Mouse (Mus musculus) adrenal gland, postnatal 10 days (tissue): Measurements from ENCODE around the gene Magi2. TPM values are rescaled to one million over a fixed set of nuclear protein-coding genes. Genes with fewer than 3 reads are reported as not detected.

Experiments
- DNase-seq: peaks from one replicate; pipeline ENCODE4 v3.0.0; 2021; ENCODE audit warnings: mixed read lengths
- total RNA-seq, 2 experiments: library from RNA; stranded (reverse); gene quantifications; 2 replicates each; pipeline ENCODE4 v1.2.3; 2021

The Magi2 gene
- total RNA-seq, 2 experiments from 2014 or later = 4.7 to 6.1 TPM

DNA sequence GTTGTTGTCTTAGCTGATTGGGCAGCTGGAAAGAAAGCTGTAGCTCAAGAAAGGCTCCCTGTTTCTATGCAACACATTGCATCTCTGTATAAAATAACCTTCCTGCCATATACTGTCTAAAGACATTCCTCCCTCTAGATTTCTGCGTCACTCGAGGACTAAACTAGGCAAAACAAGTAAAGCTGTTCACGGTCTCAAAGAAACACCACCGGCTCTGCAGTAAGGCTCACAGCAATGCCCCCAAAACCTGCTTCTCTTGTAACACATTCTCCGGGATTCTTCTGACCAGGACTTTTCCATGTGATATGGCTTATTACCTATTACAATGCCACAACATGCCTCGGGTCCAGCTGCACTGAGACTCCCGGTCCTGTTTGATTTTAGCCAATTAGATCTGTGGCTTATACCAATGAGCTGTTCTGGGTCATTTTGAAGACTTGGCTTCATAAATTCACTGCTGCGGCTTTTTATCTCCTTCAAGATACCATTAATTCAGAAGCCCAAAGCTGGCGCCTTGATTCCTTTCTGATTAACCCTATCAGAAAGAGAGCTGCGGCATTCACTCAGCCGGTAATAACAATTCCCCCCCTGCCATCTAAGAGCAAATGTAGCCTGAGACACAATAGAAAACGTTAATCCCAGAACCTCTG, 520.2 kb downstream of the Magi2 start:
- no peak for DNase-seq

DNA sequence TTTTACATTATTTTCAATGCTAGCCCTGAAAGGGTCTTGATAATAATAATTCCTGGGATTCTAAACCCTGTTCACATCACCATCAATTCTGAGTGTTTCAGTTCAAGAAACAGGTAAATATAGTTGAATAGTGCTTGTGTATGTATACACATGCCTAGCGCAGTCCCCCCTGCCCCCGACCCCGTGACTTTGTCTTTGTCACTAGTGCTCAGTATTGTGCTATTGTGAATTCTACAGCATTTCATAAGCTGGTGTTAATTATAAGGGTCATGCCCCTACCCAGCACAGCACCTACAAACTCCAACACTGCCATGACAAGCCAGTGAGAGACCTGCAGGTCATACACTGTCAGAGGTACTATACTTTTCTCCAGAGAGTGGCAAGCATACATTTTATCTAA, 520.8 kb downstream of the Magi2 start:
- DNase-seq = no peak

DNA sequence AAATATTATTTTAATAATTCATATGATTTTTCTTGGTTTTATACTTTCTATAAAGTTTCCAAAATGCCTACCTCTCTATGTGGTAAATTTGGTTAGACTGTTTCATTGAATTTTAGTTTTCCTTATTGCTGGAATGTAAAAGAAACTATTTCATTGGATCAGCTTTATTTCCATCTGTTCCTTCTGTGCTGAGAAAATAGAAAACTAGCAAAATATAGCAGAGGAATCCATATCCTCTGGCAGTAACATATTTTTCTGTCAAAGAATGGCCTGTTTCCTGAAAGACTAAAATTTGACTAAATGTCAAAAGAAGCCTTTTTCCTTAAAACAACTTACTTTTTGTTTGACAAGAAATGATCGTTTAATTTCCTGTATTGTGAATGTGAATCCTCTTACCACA, 552.4 kb downstream of the Magi2 start:
- DNase-seq = no peak

DNA sequence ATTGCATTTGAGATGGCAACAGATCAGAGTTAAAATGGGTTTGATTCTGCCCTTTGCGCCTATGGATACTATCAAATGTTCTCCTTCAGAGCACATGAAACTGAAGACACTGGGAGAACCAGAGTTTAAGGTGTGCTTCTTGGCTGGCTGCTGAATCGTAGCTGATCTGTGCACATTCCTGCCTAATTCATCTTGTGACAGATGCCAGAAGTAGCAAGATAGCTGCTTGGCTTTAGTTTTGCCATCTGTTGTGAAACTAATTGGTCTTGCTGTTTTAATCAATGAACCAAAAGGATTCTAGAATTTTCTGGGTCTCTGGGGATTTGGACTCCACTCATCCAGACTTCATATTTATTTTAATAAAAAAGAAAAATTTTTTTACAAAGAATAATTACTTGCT, 553.2 kb downstream of the Magi2 start:
- no peak for DNase-seq

DNA sequence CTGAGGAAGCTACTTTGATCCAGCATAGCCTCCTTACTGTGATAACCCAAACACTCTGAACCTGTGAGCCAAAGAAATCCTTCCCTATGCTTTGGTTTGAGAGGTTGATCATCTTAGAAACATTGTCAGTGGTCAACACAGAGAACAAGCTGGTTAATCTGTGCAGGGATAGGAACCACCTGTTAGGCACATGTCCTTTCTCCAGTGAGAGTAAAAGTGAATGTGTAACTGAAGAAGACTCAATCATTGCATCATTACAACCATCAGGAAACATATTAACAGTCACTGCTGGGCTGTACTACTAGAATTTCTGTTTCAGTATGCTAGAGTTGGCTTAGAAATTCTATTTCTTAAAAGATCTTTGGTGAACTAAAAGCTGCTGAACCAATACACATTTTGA, 558.5 kb downstream of the Magi2 start:
- DNase-seq = no peak

DNA sequence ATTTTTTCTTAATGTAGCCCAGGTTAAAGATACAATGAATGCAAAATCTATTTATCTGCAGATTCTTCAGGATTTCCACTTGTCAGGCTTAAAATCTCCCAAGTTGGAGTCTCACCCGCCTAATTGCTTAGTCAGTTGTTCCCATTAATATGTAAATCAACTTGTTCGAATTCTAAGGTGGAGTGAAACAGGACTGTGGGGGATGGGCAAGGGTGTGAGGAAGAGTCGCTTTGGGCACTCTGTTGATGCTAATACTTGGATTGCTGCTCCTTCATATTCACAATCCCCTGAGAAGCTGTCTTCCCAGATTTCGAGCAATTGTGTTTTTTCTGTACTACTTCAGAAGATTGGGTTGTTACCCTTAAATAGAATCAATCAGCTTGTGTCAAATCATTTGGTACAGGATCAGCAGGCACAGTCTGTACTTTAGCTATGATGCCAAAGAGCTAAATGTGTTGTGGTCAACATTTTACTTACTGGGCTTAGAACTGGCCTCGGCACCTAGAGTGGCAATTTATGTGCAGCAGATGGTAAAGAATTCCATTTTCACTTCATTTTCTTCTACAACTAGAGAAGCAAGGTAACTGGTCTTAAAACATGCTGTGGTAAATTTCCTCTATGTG, 560.8 kb downstream of the Magi2 start:
- no peak for DNase-seq

DNA sequence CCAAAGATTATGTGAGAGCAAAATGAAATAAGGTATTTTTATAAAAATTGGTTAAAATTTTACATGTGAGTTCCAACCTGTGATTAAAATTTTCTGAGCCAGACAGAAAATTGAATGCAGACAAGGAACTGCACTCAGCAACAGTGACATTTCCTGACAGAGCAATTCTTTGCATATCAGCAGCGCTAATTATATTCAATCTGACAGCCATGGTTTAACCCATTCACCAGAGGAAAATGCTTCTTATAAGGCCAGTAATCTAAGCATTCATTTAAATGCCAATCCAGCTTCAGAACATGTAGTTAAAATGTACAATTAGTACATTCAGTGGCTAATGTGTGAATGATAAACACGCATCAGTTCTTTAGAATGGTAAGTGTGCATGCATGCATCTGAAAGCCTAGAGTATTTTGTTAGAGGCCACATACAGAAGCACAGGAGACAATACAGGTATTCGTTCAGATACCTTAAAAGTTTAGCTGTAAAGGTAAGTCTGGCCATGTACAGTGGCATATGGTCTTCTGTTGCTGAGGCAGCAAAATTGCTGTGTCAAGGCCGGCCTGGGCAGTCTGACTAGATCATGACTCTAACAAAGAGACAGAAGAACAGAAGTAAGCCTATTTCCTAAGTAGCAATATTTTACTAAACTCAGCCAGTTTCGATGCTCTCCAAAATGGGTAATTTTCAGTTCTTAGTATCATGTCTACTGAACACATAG, 576.4 kb downstream of the Magi2 start:
- no peak for DNase-seq

DNA sequence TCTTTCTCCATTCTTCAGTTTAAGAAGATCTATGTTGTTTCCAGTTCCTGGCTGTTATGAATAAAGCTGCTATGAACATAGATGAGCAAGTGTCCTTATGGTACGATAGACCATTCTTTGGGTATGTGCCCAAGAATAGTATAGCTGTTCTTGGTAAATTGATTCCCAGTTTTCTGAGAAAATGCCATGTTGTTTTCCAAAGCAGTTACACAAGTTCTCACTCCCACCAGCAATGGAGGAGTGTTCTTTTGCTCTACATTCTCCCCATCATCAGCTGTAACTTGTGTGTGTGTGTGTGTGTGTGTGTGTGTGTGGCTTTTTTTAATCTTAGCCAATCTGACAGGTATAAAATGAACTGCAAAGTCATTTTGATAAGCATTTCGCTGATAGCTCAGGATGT, 595.7 kb downstream of the Magi2 start:
- DNase-seq = no peak

DNA sequence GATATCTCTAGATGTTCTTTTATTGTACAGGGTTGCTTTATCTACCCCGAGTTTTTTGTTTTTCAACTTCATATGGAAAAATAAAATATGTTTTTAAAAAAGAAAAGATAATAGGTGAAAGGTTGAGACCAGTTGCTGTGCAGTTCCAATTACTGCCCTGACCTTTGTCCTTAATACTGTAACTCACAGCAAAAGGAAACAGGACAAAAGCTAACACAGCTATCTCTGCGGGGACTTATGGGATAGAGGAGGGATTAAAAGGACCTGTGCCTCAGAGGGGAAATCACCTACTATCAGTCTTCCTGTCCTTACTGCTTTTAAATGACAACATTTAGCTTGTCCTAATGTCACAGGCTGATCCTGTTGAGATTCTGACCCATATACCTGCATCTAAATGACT, 599.1 kb downstream of the Magi2 start:
- no peak for DNase-seq

DNA sequence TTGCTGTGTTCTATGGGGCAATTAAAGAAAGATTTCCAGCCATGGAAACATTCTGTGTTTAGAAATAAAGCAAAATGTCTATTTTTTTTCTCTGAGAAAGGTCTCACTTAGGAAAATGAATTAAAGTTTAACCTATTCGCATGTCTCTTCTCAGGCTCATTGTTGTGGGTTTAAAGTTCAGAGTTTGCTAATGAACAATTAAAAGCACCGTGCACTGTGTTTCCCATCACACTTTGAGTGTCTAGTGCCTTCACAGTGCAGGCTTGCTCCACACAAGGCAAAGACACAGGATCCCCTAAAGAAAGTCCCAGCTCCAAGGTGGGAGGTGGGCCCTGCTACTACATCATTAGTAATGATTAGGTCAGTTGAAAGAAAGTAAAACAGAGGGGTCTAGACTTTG, 602.5 kb downstream of the Magi2 start:
- no peak for DNase-seq

DNA sequence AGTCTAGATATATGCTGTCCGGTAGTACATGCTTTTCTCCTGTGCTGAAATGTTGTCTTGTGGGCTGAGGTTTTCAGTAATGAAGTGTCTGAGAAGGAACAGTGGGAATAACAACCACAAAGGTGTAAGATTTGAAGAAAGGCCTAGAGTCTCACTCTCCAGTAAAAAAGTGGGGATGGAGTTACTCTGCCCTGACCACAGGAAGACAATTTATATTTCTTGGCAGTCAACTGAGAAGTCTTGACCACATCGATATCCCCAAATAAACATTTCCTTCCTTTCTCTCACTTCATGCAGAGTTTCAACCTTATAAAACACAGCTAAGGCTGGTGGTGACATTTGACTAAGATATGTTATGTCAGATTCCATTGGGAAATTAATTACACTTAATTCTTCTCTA, 636.0 kb downstream of the Magi2 start:
- DNase-seq = no peak

DNA sequence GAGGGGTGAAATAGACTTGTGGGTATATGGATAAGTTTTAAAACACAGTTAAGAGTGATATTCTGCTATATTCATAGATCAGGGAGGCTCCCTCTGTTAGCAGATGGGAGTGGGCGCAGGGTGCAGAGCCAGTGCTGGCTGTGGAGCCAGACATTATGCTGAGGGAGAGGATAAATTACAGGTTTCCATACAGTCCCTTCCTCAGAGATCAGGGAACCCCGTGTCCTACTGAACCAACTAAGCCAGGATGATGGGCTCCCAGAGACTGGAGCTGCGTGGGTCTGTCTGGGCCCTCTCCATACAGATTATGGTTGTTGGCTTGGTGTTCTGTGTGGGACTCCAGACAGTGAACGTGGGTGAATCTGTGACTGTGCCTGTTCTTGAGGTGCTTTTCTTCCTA, 643.6 kb downstream of the Magi2 start:
- DNase-seq = no peak

DNA sequence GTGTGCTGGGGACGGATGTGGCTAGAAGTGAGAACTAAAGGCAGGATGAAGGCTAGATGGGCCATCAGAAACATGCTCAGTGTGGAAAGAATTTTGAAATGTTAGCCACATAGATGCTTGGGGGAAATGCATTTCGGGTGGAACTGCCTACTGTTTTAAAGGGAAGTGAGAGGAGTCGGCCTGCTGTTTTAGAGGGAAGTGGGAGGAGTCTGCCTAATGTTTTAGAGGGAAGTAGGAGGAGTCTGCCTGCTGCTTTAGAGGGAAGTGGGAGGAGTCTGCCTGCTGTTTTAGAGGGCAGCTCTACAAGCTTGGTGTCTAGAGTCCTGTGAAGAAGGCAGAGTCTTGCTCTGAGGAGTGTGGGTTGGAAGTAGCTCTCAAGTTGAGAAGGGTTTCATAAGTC, 664.9 kb downstream of the Magi2 start:
- no peak for DNase-seq

DNA sequence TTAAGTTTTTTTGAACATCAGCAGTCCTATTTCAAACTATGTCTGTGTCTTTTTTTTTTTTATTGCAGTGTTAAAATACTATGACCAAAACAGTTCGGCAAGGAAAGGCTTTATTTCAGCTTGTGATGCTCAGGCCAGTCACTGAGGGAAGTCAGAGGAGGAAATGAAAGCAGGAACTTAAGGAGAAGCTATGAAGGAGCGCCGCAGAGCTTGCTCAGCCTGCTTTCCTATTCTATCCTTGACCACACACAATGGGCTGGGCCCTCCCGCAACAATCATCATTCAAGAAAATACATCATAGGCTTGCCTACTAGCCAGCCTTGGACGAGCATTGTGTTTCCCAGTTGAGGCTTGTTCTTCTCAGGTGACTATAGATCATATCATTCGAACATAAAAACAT, 669.1 kb downstream of the Magi2 start:
- no peak for DNase-seq

DNA sequence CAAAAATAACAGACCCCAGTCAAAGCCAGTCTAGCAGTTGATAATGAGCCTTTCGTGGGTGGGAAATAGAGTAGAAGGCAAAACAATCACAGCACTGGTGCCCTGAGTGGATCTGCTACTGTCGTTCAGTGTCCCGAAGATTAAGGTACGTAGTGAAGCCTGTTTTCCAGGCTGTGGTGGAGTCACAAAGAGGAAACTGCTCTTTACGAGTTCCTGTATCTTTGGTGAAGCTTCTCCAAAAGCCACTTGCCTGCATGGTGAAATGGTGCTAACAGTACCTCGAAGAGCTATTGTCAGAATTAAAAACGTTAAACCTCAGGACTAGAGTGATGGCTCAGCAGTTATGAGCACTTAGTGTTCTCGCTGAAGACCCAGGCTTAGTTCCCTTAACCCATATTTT, 674.8 kb downstream of the Magi2 start:
- no peak for DNase-seq

DNA sequence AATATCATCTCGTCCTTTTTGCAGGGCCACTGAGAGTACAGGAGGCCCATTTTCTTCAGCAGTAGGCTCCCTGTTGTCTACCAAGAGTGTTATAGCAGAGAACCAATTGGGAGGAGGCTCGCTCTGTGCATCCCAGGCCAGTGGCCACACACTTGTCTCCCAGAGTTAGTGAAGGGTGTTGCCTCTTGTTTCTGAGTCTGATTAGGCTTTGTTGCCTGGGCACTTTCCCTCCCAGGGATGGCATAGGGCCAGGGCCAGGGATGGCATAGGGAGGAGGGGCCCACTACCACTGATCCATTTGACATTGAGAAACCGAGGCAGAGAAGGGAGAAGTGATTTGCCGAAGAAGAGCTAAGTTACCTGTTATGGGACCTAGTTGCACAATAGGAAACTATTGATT, 679.8 kb downstream of the Magi2 start:
- no peak for DNase-seq

DNA sequence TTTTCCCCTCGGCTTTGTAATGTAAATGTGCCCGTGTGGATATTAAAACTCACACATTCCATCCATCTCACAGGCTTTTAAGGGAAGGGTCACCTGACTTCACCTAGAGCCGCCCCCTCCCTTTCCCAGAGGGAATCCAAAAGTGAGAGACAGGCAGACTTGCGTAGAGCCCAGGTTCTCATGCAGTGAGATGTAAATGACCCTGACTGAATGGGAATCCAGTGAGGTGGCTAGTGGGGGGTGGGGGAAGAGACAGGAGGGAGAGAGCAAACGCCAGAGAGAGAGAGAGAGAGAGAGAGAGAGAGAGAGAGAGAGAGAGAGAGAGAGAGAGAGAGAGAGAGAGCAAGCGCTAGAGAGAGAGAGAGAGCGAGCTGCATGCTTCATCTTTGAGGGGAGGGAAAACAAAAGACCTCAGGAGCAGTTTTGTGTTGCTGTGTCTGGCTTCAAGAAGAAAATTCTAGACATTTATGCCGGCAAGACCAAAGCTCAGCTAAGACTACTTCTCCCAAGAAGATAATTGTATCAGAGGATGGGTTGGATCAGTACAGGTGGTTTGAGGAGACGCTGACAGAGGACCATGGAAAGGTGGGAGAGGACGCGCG, 680.6 kb downstream of the Magi2 start:
- no peak for DNase-seq

DNA sequence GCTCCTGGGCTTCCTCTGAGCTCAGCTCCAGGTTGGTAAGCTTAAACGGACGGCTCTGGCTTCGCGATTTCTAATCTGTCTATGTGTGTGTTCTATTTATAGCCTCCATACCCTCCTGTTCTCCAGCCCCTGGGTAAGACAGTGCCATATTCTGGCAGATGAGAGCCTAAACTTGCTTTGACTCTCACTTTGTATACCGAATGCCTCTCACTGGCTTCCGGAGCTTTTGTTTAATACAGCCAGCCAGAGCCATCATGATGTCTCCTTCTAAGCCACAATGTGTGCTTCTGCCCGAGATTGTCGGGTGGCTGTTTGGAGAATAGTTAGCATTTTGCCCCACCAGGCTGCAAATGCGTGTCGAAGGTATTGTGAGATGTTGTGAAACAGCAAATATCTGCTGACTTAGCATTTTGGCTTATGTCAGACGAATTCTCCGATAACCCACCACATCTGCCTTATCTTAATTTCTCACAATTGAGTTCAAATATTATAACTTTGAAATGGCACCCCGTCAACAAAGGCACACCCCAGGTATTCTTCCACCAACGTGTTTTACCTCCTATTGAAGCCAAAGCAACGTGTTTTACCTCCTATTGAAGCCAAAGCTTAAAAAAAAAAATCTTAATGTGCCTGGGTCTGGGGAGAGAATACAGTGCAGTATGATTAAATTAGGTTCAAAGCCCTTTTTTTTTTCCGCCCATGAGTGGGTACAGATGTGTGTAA, 681.3 kb downstream of the Magi2 start:
- DNase-seq = no peak

DNA sequence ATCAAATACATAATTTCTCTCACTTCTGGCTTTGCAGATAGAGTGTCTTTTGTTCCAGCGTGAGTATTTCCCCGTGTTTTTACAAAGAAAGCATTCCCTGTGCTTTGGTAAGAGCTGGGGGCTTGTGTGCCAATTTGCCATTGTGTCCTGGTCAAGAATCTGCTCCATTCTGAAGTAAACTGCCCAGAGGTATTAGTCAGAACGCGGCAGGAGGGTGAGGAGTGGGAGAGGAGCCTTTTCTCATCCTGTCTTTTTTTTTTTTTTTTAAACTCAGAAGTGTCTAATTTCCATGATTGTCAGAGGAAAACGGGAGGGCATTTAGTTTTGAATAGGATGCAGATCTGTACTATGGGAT, 681.8 kb downstream of the Magi2 start:
- no peak for DNase-seq

DNA sequence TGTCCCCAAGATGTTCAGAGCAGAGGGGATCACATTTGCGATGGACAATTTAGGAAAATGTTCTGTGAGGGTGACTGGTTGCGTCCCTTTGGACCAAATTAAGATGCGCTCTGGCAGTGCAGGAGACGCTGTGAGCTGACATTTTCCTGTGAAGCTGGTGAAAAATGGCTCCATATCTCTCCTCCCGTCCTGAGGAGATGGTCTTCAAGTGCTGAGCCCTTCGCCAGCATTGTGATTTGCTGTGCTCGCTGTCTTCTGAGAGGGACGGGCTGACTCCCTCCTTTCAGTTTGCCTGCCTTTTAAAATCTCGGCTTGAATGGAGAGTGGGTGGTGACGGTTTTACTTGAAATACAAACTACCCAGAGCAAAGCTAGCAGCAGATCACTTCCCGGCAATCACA, 682.2 kb downstream of the Magi2 start:
- DNase-seq = no peak

DNA sequence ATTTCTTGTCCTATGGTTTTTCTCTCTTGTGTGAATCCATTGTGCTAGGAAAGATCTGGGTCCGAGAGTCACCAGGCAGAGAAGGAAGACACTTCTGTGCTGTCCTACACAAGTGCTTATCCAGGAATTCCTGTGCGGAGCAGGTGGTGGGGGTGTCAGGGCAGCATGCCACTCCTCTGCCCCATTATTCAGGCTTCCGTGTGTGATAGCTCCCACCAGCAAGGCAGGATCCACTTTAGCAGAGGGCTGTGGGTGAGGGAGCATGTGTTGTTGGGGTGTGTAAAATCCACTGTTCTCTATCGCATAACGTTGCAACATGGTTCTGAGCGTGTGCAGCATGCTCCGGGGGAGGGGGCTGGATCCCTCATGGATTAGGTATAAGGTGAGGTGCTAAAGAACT, 682.8 kb downstream of the Magi2 start:
- no peak for DNase-seq

DNA sequence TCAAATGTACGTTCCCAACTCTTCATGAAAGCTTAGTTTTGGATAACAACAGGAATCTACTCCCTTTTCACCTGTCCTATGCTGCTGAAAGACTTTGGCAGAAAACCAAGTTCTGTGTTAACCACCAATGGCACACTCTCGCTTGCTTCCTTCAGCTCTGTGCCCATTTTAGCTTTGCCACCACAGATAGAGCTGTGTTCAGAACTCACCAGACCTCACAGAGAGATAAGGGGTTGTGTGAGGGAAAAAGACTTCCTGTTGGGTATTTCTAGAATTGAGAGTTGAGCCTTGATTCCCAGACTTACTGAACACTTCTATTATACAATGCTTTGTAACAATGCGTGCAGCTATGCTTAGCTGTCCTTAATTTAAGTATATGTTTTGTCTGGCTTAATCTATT, 705.3 kb downstream of the Magi2 start:
- no peak for DNase-seq

DNA sequence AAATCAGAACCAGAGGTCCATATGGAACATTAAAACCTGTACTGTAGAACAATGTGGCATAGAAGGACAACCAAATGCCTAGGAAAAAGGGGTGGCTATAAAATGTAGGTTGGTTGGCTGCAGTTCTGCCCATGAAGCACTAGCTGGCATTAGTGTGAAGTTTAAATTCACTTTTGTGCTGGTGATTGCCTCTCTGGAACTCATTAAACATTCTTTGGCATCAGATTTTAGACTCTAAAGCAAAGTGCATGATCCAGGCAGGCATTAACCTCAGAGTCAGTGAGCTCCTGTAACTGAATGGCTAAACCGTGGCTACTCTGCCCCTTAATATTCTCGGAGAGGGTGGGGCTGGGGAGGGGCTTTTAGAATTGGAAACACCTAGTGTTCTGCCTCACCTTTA, 706.4 kb downstream of the Magi2 start:
- no peak for DNase-seq
